12 mouse cellular contexts compared by ENCODE assay signal in genomic region chr7:137010451-137010850, GRCm38 (mm10).
"Had no signal": no experiment of that assay in that cellular context is flagged by ENCODE, and none has a peak within 500 bp of the region (broad histone marks: within the 10 kb centered on the region; RNA-seq: fewer than 3 reads in every experiment).

No protein-coding gene starts in this region.

- H3K4me3 ChIP-seq: limb, embryonic 12.5 days; liver, embryonic 15.5 days; midbrain, embryonic 13.5 days had no signal

- H3K9ac ChIP-seq: limb, embryonic 12.5 days; liver, embryonic 15.5 days; midbrain, embryonic 13.5 days had no signal

- H3K27me3 ChIP-seq: liver, embryonic 15.5 days; midbrain, embryonic 13.5 days had no signal

- ATAC-seq: lung, postnatal 0 days; midbrain, embryonic 13.5 days had no signal

- DNase-seq: kidney, postnatal 25 days; layer of hippocampus, postnatal 36 days; lung, adult 2 months; lung, postnatal 36 days; right cerebral cortex, adult 18-20 months; right cerebral cortex, postnatal 25 days; thymus, postnatal 36 days had no signal

- H3K4me2 ChIP-seq: limb, embryonic 12.5 days; liver, embryonic 11.5 days; liver, embryonic 15.5 days; midbrain, embryonic 13.5 days had no signal

- H3K4me1 ChIP-seq: liver, embryonic 15.5 days had no signal

- H3K27ac ChIP-seq: limb, embryonic 12.5 days; liver, embryonic 15.5 days; midbrain, embryonic 13.5 days had no signal

- H3K36me3 ChIP-seq: limb, embryonic 12.5 days; liver, embryonic 15.5 days; midbrain, embryonic 13.5 days had no signal

- H3K9me3 ChIP-seq: limb, embryonic 12.5 days; liver, embryonic 15.5 days; midbrain, embryonic 13.5 days had no signal
